In genomic region chr13:22040464-22041141, GRCm38 (mm10) we compare ENCODE assay signal across 7 mouse cellular contexts. TPM values are rescaled to one million over a fixed set of nuclear protein-coding genes. Genes with fewer than 3 reads are reported as not detected.
A peak's percentile ranks its signal among the peaks of the same experiment; 100 is the strongest.
DNase-seq lines count a peak whose midpoint lies in the region; ATAC-seq and TF ChIP-seq lines count a peak whose summit lies in the region.

No protein-coding gene starts in this region.

- H3K4me1 ChIP-seq in embryonic facial prominence, embryonic 12.5 days, result peaks cover 13% of the 10 kb centered on the region; the same call in 1 of the 2 replicates
- H3K4me1 ChIP-seq in intestine, postnatal 0 days (replicated peaks; ENCODE audit: control insufficient read depth, insufficient read depth, low read length), result 0 out of 2 replicates have a peak, but pooled peaks cover 5% of the 10 kb centered on the region
- peaks cover 6% of the 10 kb centered on the region; the same call in 1 of the 2 replicates for H3K4me1 ChIP-seq in neural tube, embryonic 11.5 days (ENCODE audit: control insufficient read depth, insufficient read depth, low read length)

- no peaks in the 10 kb centered on the region for H3K9me3 ChIP-seq in embryonic facial prominence, embryonic 12.5 days
- no peaks in the 10 kb centered on the region for H3K9me3 ChIP-seq in intestine, postnatal 0 days (ENCODE audit: control insufficient read depth)
- H3K9me3 ChIP-seq in neural tube, embryonic 11.5 days (ENCODE audit: control insufficient read depth, low read length), result no peaks in the 10 kb centered on the region

- no peak for TF ChIP-seq CTCF in intestine, postnatal 0 days (IDR thresholded peaks at IDR 0.05; ENCODE audit: low read depth)

- peak; percentile 92 for DNase-seq in 416B (ENCODE audit: low read depth)
- peak; percentile 65 for DNase-seq in CD4-positive helper T cell, adult 2 months (ENCODE audit: low read depth, low spot score)
- DNase-seq in neural tube, embryonic 11.5 days (ENCODE audit: low spot score), result peak; percentile 61
- no peak for DNase-seq in adrenal gland, adult 18-20 months (ENCODE audit: low spot score in 2 of 2)
- DNase-seq in adrenal gland, adult (ENCODE audit: inconsistent age in 2 of 2, low spot score in 1 of 2), result no peak

- ATAC-seq in embryonic facial prominence, embryonic 12.5 days (ENCODE audit: insufficient number of reproducible peaks, insufficient read depth, low FRiP score, low TSS enrichment), result peak; percentile 3; the same call in 1 of the 2 replicates
- no peak; the same call in 1 of the 2 replicates for ATAC-seq in intestine, postnatal 0 days
- ATAC-seq in neural tube, embryonic 11.5 days (ENCODE audit: insufficient read depth, low FRiP score, low TSS enrichment), result peak; percentile 13

- peak overlapping the region; percentile 48 for H3K4me3 ChIP-seq in embryonic facial prominence, embryonic 12.5 days
- H3K4me3 ChIP-seq in intestine, postnatal 0 days (ENCODE audit: low read depth, low read length), result peak overlapping the region; percentile 39
- H3K4me3 ChIP-seq in neural tube, embryonic 11.5 days (ENCODE audit: low read depth, low read length), result peak overlapping the region; percentile 37

- H3K27ac ChIP-seq in embryonic facial prominence, embryonic 12.5 days, result peak overlapping the region; percentile 95
- H3K27ac ChIP-seq in intestine, postnatal 0 days (ENCODE audit: low read depth, low read length), result peak overlapping the region; percentile 57
- H3K27ac ChIP-seq in neural tube, embryonic 11.5 days (ENCODE audit: low read depth, low read length), result peak overlapping the region; percentile 94

- no peaks in the 10 kb centered on the region for H3K36me3 ChIP-seq in embryonic facial prominence, embryonic 12.5 days
- no peaks in the 10 kb centered on the region for H3K36me3 ChIP-seq in intestine, postnatal 0 days (ENCODE audit: control insufficient read depth, insufficient read depth)
- H3K36me3 ChIP-seq in neural tube, embryonic 11.5 days (ENCODE audit: control insufficient read depth, insufficient read depth, low read length), result no peaks in the 10 kb centered on the region

- 0% methylated on average over 22 of the region's 24 CpGs for WGBS in embryonic facial prominence, embryonic 12.5 days
- under 1% methylated on average over 19 of the region's 24 CpGs for WGBS in intestine, postnatal 0 days
- WGBS in neural tube, embryonic 11.5 days, result under 1% methylated on average over 18 of the region's 24 CpGs

- peak overlapping the region; percentile 77 for H3K4me2 ChIP-seq in embryonic facial prominence, embryonic 12.5 days (replicated peaks)
- H3K4me2 ChIP-seq in intestine, postnatal 0 days (replicated peaks; ENCODE audit: low read depth), result peak overlapping the region; percentile 70
- peak overlapping the region; percentile 49 for H3K4me2 ChIP-seq in neural tube, embryonic 11.5 days (ENCODE audit: low read depth)

- peak overlapping the region; percentile 68 for H3K9ac ChIP-seq in embryonic facial prominence, embryonic 12.5 days
- H3K9ac ChIP-seq in intestine, postnatal 0 days (ENCODE audit: low read depth, low read length), result 0 out of 2 replicates have a peak overlapping the region, but pooled peaks have one; percentile 22
- peak overlapping the region; percentile 30 for H3K9ac ChIP-seq in neural tube, embryonic 11.5 days (ENCODE audit: low read length)

- no peaks in the 10 kb centered on the region for H3K27me3 ChIP-seq in embryonic facial prominence, embryonic 12.5 days
- H3K27me3 ChIP-seq in intestine, postnatal 0 days (replicated peaks; ENCODE audit: control insufficient read depth, insufficient read depth, low read length), result no peaks in the 10 kb centered on the region
- H3K27me3 ChIP-seq in neural tube, embryonic 11.5 days (ENCODE audit: control insufficient read depth, insufficient read depth, low read length), result no peaks in the 10 kb centered on the region

RNA-seq across cellular contexts. Expression of gene Hist1h4i, which starts 0.6 kb away (rescaled TPM):
- polyA plus RNA-seq in embryonic facial prominence, embryonic 12.5 days (2016; fragmentation: Nextera tagmentation; extraction: Ambion mirVana), result 26.8 and 29.2 TPM in 2 replicates
- 9.4 and 9.9 TPM in 2 replicates for polyA plus RNA-seq in intestine, postnatal 0 days (2015; fragmentation: Nextera tagmentation; extraction: Ambion mirVana)
- polyA plus RNA-seq in neural tube, embryonic 11.5 days (2014; fragmentation: Nextera tagmentation; extraction: Ambion mirVana), result 25.5 and 29.2 TPM in 2 replicates
- total RNA-seq in adrenal gland, adult 18-20 months (2021), result 10 to 100 TPM; 40.1 to 68.2 TPM

RNA-seq across cellular contexts. Expression of gene Hist1h2ag, which starts 2.1 kb away (rescaled TPM):
- 117 and 124 TPM in 2 replicates for polyA plus RNA-seq in embryonic facial prominence, embryonic 12.5 days (2016; fragmentation: Nextera tagmentation; extraction: Ambion mirVana)
- 12.9 and 16.0 TPM in 2 replicates for polyA plus RNA-seq in intestine, postnatal 0 days (2015; fragmentation: Nextera tagmentation; extraction: Ambion mirVana)
- 51.6 and 61.4 TPM in 2 replicates for polyA plus RNA-seq in neural tube, embryonic 11.5 days (2014; fragmentation: Nextera tagmentation; extraction: Ambion mirVana)
- 10 to 100 TPM; 11.9 to 12.2 TPM for total RNA-seq in adrenal gland, adult 18-20 months (2021)

RNA-seq across cellular contexts. Expression of gene Hist1h2bj, which starts 2.4 kb away (rescaled TPM):
- polyA plus RNA-seq in embryonic facial prominence, embryonic 12.5 days (2016; fragmentation: Nextera tagmentation; extraction: Ambion mirVana), result 15.2 and 17.7 TPM in 2 replicates
- polyA plus RNA-seq in intestine, postnatal 0 days (2015; fragmentation: Nextera tagmentation; extraction: Ambion mirVana), result 2.3 and 4.1 TPM in 2 replicates
- polyA plus RNA-seq in neural tube, embryonic 11.5 days (2014; fragmentation: Nextera tagmentation; extraction: Ambion mirVana), result 12.4 and 13.1 TPM in 2 replicates
- 10 to 100 TPM in 1 of 2 experiments, 1 to 10 TPM in 1; 8.0 to 15.6 TPM for total RNA-seq in adrenal gland, adult 18-20 months (2021)

RNA-seq across cellular contexts. Expression of gene Hist1h2bk, which starts 4.9 kb away (rescaled TPM):
- polyA plus RNA-seq in embryonic facial prominence, embryonic 12.5 days (2016; fragmentation: Nextera tagmentation; extraction: Ambion mirVana), result 19.4 and 20.1 TPM in 2 replicates
- 0.90 and 1.8 TPM in 2 replicates for polyA plus RNA-seq in intestine, postnatal 0 days (2015; fragmentation: Nextera tagmentation; extraction: Ambion mirVana)
- 6.2 and 10.8 TPM in 2 replicates for polyA plus RNA-seq in neural tube, embryonic 11.5 days (2014; fragmentation: Nextera tagmentation; extraction: Ambion mirVana)
- total RNA-seq in adrenal gland, adult 18-20 months (2021), result 10 to 100 TPM; 18.0 to 23.9 TPM

RNA-seq across cellular contexts. Expression of gene Hist1h2ah, which starts 5.2 kb away (rescaled TPM):
- polyA plus RNA-seq in embryonic facial prominence, embryonic 12.5 days (2016; fragmentation: Nextera tagmentation; extraction: Ambion mirVana), result 8.0 and 8.3 TPM in 2 replicates
- 3.4 and 5.3 TPM in 2 replicates for polyA plus RNA-seq in intestine, postnatal 0 days (2015; fragmentation: Nextera tagmentation; extraction: Ambion mirVana)
- 6.6 and 16.2 TPM in 2 replicates for polyA plus RNA-seq in neural tube, embryonic 11.5 days (2014; fragmentation: Nextera tagmentation; extraction: Ambion mirVana)
- 10 to 100 TPM in 1 of 2 experiments, not detected in 1; 16.5 TPM for total RNA-seq in adrenal gland, adult 18-20 months (2021)

Comparison
In these comparisons a context has a peak if more than half of its experiments do, and no peak if none do; other contexts are left out.
1. DNase-seq: peak in 416B (single experiment), CD4-positive helper T cell, adult 2 months (single experiment) and neural tube, embryonic 11.5 days (single experiment); none in adrenal gland, adult 18-20 months (0 of 2) and adrenal gland, adult (0 of 2).
2. Peak in every context shown above with its lines, with median percentiles within 50 percentile points of each other: H3K27ac ChIP-seq, H3K4me2 ChIP-seq, H3K4me3 ChIP-seq and H3K9ac ChIP-seq.